Mouse (Mus musculus) hindbrain, embryonic 10.5 days (tissue): ENCODE measurements around the gene Fam193a. TPM values are rescaled to one million over a fixed set of nuclear protein-coding genes. Genes with fewer than 3 reads are reported as not detected.

Experiments used
- DNase-seq: peaks from one replicate; pipeline ENCODE4 v3.0.0-alpha.2; 2017; ENCODE audit warnings: low spot score
- H3K27ac ChIP-seq: fragments of 300-500 bp; sonication (generic); 2 replicates; pipeline ENCODE4 v1.5.1; 2016; ENCODE audit warnings: mild to moderate bottlenecking, moderate library complexity
- H3K27me3 ChIP-seq: fragments of 300-500 bp; sonication (generic); 2 replicates; pipeline ENCODE4 v1.6.1; 2016; ENCODE audit warnings: mild to moderate bottlenecking; ENCODE audit not compliant: poor library complexity, insufficient read depth, severe bottlenecking
- H3K36me3 ChIP-seq: fragments of 300-500 bp; sonication (generic); 2 replicates; pipeline ENCODE4 v1.6.1; 2016; ENCODE audit warnings: mild to moderate bottlenecking, moderate library complexity
- H3K4me1 ChIP-seq: fragments of 300-500 bp; sonication (generic); replicated peaks from 2 replicates; pipeline ENCODE4 v1.6.1; 2016; ENCODE audit warnings: mild to moderate bottlenecking
- H3K4me3 ChIP-seq: fragments of 300-500 bp; sonication (generic); 2 replicates; pipeline ENCODE4 v1.5.1; 2016; ENCODE audit warnings: mild to moderate bottlenecking, moderate library complexity
- H3K9me3 ChIP-seq: fragments of 300-500 bp; sonication (generic); 2 replicates; pipeline ENCODE4 v1.6.1; 2016; ENCODE audit warnings: mild to moderate bottlenecking, moderate library complexity
- WGBS: fragments of 180-500 bp; shearing (Covaris S2); methylation state at CpG from one replicate; pipeline ENCODE4 v1.1.7; 2016; 5-methylcytosine and 5-hydroxymethylcytosine counted together
- polyA plus RNA-seq: library from polyadenylated mRNA; unstranded; fragments of >200 nt; fragmentation: Nextera tagmentation; extraction: Ambion mirVana; gene quantifications from 2 replicates; pipeline ENCODE4 v1.2.1, GENCODE M21; 2016

Gene Fam193a
- polyA plus RNA-seq, 1 experiment from 2014 or later = 13.2 TPM

DNA sequence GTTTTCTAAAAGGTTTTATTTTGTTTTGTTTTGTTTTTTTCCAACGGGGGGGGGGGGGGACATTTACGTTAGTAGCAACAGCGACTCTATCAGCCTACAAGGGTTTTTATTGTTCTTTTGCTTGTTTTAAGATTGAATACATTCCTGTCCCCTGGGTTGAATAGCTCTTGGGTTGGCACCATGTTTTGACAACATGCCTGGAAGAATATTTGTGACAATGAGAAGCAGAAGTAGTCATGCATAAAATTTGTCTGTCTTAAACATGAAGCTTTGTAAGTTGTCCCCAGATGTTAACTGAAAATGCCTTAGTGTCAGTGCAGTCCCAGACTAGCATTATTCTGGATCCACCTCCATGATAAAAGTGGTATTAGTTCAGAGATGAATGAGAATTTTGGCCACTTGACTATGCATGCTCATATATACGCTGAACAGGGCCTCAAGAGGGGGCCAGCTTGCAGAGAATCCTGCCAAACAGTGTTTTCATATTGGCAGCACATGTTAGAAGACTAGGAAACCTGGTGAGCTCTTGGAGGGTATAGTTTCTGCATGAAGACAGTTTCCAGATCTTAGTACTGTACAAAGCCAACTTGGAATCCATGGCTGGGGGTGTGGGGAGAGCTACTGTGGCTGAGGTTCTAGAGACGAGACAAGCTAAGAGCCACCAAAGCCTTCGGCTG is 119.1 kb downstream of the Fam193a start:
- Histone ChIP-seq H3K9me3 (no peaks in the 10 kb centered on the region), H3K27ac (no peak overlapping the region), H3K4me3 (no peak overlapping the region), H3K4me1 (no peaks in the 10 kb centered on the region), H3K27me3 (no peaks in the 10 kb centered on the region), H3K36me3 (peaks cover 39% of the 10 kb centered on the region)
- DNase-seq = no peak
- 82% methylated on average over 6 of the region's 6 CpGs for WGBS

DNA sequence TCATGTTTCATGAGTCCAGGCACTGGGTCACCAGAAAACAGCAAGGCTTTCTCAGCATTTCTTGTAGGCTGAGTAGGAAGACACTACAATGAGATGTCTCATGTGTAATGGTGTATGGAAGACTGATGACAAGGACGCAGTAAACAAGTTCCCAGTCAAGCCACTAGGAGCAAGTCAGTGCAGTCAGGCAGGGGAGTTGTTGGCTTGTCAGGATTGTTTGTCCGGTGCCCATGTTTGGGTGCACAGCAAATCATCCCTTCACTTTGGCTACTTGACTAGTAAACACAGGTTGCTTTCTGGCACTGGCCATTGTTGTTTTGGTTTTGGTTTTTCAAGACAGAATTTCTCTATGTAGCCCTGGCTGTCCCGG is 119.7 kb downstream of the Fam193a start:
- no peaks in the 10 kb centered on the region for H3K4me1 ChIP-seq
- DNase-seq = no peak
- no peak overlapping the region for H3K27ac ChIP-seq
- WGBS = 89% methylated on average over 3 of the region's 3 CpGs
- no peaks in the 10 kb centered on the region for H3K27me3 ChIP-seq
- H3K9me3 ChIP-seq = no peaks in the 10 kb centered on the region
- H3K4me3 ChIP-seq = no peak overlapping the region
- peaks cover 34% of the 10 kb centered on the region for H3K36me3 ChIP-seq

DNA sequence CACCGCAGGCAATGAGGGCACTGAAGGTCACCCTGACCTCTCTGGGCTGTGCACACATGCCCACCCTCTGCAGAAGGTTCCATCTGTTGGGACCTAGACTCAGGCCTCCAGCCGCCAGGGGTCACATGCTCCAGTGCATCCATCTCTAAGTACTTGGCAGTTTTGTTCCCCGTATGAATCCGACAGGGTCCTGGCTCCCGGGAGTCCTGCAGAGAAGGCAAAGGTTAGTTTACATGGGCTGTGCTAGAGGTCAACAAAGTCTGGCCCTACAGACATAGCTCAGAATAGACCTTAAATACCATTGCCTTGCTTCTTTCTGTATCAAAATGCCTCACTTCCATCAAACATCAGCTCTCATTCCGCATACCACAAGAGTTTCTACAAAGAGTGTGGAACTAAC is 127.0 kb downstream of the Fam193a start:
- 73% methylated on average over 6 of the region's 6 CpGs for WGBS
- Histone ChIP-seq H3K4me3 (no peak overlapping the region), H3K36me3 (no peaks in the 10 kb centered on the region), H3K27ac (no peak overlapping the region), H3K27me3 (no peaks in the 10 kb centered on the region), H3K9me3 (no peaks in the 10 kb centered on the region), H3K4me1 (peaks cover 12% of the 10 kb centered on the region)
- DNase-seq = no peak

DNA sequence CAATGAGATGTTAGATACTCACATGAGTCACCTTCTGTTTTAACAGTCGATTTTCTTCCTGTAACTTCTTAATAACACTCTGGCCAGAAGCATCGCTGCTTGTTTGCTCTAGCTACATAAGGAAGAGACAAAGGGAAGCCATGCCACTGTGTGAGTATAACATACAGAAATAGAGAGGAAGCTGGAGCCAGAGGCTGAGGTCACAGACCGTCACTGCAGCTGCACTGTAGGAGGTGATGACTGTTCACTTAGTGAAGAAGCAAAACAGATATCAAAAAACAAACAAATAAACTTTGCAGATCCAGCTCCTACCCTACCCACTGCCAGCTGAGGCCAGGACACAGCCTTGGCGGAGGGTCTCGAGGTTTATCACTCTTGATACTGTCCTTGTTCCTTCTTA is 131.2 kb downstream of the Fam193a start:
- no peak for DNase-seq
- WGBS = 85% methylated on average over 5 of the region's 5 CpGs
- Histone ChIP-seq H3K27me3 (no peaks in the 10 kb centered on the region), H3K36me3 (no peaks in the 10 kb centered on the region), H3K4me1 (peaks cover 9% of the 10 kb centered on the region), H3K9me3 (no peaks in the 10 kb centered on the region), H3K27ac (no peak overlapping the region), H3K4me3 (no peak overlapping the region)

DNA sequence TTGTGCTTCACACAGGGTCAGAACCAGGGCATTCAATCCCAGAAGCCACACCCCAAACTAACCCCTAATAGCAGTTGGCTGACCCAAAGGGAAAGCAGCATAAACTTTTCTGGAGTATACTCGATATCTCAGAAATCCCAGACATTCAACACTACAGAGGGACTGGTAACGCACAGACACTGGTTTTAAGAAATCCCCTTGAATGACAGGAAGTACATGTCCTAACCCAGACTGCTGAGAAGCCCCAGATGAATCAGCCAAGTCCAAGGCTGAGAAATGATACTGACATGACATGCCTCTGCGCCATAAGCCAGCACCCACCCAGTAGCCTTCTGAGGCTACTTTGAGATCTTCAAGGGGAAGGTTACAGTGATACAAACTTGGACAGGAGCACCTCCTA is 131.9 kb downstream of the Fam193a start:
- WGBS = 84% methylated on average over 3 of the region's 3 CpGs
- no peak overlapping the region for H3K4me3 ChIP-seq
- no peak overlapping the region for H3K27ac ChIP-seq
- peaks cover 2% of the 10 kb centered on the region for H3K4me1 ChIP-seq
- no peaks in the 10 kb centered on the region for H3K27me3 ChIP-seq
- DNase-seq = no peak
- no peaks in the 10 kb centered on the region for H3K9me3 ChIP-seq
- H3K36me3 ChIP-seq = no peaks in the 10 kb centered on the region

DNA sequence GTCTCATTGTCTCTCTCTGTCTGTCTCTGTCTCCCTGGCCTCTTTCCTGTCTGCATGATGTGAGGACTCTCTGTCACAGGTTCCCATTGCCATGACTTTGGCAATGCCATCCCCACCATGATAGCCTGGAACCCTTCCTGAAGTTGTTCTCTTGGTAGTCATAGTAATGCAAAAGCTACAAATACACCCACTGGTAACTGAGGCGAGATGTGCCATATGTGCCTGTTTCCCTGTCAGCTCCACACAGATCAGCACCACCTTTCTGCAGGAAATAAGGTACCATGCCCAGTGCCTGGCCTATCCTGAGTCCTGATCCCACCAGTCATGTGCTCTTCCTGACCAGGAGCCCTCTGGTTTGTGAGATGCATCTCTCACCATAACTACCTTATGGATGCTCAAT is 132.7 kb downstream of the Fam193a start:
- no peaks in the 10 kb centered on the region for H3K27me3 ChIP-seq
- WGBS = 85% methylated on average over 1 of the region's 1 CpGs
- H3K4me3 ChIP-seq = no peak overlapping the region
- no peak for DNase-seq
- H3K27ac ChIP-seq = no peak overlapping the region
- H3K9me3 ChIP-seq = no peaks in the 10 kb centered on the region
- no peaks in the 10 kb centered on the region for H3K36me3 ChIP-seq
- H3K4me1 ChIP-seq = no peaks in the 10 kb centered on the region

DNA sequence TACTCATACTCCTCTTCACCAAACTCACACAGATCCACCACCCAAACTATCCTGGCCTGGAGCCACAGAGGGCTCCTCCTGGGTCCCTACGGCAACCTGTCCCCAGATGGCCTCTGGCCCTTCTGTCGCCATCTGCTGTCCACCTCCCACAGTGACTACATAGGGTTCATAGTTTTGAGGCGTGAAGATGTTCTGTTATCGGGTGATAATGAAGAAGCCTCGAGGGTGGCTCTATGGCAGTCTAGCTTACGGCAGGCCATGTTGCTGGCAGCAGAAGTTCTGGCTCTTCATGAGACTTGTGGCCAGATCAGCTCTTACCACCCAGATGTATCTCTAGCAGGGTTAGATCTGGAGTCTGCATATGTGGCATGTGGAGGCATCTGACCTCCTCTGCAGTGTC is 133.1 kb downstream of the Fam193a start:
- Histone ChIP-seq H3K27me3 (no peaks in the 10 kb centered on the region), H3K36me3 (no peaks in the 10 kb centered on the region), H3K9me3 (no peaks in the 10 kb centered on the region), H3K27ac (no peak overlapping the region), H3K4me1 (no peaks in the 10 kb centered on the region), H3K4me3 (no peak overlapping the region)
- WGBS = 76% methylated on average over 6 of the region's 6 CpGs
- DNase-seq = no peak

DNA sequence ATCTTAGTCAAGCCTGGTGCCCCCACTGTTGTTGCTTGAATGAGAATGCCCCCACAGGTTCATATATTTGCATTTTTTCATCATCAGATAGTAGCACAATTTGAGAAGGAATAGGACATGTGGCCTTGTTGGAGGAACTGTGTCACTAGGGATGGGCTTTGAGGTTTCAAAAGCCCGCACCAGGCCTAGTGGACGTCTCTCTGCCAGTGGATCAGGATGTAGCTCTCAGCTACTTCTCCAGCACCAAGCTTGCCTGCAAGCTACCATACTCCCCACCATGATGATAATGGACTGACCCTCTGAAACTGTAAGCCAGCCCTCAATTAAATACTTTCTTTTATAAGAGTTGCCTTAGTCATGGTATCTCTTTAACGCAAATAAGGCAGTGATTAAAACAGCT is 142.8 kb downstream of the Fam193a start:
- Histone ChIP-seq H3K27ac (no peak overlapping the region), H3K9me3 (no peaks in the 10 kb centered on the region), H3K4me3 (no peak overlapping the region), H3K4me1 (peaks cover 14% of the 10 kb centered on the region), H3K36me3 (no peaks in the 10 kb centered on the region), H3K27me3 (peaks cover 18% of the 10 kb centered on the region)
- 88% methylated on average over 3 of the region's 3 CpGs for WGBS
- no peak for DNase-seq

DNA sequence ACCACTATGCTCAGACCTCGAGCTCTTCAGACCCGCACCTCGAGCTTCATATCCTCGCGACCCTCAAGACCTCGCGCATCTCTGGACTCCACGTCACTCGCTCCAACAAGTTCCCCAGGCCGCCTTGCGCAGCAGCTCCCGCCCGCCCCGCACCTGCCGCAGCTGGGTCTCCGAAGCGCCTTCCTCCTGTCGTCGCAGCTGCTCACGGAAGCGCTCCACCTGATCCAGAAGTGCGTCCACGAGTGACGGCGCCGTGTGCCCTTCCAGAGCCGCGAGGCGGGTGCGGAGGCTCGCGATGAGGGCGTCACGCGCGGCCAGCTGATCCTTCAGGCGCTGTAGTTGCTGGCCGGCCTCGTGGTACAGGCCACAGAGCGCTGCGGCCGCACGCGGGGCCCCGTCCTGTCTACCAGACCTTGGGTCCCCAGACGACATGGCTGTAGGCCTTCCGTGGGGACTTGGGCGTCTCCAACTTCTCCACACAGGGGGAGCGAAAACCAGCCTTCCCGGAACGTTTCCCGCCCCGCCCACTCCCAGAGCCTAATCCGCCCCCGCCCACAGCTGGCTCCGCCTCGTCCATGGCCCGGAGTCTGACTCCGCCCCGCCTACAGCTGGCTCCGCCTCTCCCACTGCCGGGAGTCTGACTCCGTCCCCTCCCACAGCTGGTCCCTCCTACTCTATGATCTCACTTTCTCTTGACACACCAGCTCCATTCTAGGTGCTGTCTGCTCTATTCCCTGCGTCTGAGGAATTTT is 143.9 kb downstream of the Fam193a start, which contains the start of gene Tnip2:
TSS of gene Tnip2 (minus strand) at position 526 of the 752 bp plus-strand sequence.
- Histone ChIP-seq H3K4me1 (peaks cover 14% of the 10 kb centered on the region), H3K27ac (peak within 1 kb of the TSS; percentile 79; the same call in 1 of the 2 replicates), H3K4me3 (peak within 1 kb of the TSS; percentile 70), H3K36me3 (no peaks in the 10 kb centered on the region), H3K9me3 (no peaks in the 10 kb centered on the region), H3K27me3 (peaks cover 18% of the 10 kb centered on the region)
- peak; percentile 94 for DNase-seq
- under 1% methylated on average over 64 of the region's 64 CpGs for WGBS

DNA sequence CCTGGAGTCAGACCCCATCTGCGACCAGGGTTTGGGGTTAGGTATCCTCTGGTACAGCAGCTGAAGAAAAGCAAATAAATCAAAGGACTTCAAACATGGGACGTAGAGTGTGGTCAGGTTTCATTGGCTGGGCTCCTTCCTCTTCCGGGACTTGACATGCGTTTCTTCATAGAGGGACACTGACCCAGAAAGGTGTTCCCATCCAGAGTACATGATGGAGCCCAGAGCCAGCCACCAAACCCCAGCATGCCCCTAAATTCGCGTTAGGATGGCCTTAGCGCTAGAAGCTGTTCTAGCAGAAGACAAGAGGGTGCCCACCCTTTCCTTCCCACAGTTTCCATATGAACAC is 144.5 kb downstream of the Fam193a start:
- Histone ChIP-seq H3K27me3 (peaks cover 18% of the 10 kb centered on the region), H3K9me3 (no peaks in the 10 kb centered on the region), H3K36me3 (no peaks in the 10 kb centered on the region), H3K27ac (no peak overlapping the region), H3K4me1 (peaks cover 14% of the 10 kb centered on the region), H3K4me3 (peak overlapping the region; percentile 70)
- WGBS = 34% methylated on average over 7 of the region's 7 CpGs
- no peak for DNase-seq

DNA sequence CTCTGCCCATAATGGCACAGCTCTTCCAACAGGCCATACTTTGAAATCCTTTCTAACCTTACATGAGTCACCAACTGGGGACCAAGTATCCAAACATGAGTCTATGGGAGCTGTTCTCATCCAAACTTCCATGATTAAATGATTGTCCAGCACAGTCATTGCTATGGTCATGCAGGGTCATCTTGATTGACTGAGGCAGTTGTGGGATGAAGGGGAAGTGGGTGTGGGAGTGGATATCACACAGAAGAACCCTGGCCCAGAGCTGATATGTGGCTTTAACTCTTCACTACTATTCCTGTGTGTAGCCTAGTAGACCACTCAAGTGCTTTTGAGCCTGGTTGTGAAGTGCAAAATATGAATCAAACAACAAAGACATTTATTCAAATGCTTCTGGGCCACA is 145.4 kb downstream of the Fam193a start:
- peaks cover 14% of the 10 kb centered on the region for H3K4me1 ChIP-seq
- H3K27me3 ChIP-seq = peaks cover 18% of the 10 kb centered on the region
- DNase-seq = no peak
- H3K36me3 ChIP-seq = no peaks in the 10 kb centered on the region
- no peaks in the 10 kb centered on the region for H3K9me3 ChIP-seq
- H3K27ac ChIP-seq = no peak overlapping the region
- no peak overlapping the region for H3K4me3 ChIP-seq

DNA sequence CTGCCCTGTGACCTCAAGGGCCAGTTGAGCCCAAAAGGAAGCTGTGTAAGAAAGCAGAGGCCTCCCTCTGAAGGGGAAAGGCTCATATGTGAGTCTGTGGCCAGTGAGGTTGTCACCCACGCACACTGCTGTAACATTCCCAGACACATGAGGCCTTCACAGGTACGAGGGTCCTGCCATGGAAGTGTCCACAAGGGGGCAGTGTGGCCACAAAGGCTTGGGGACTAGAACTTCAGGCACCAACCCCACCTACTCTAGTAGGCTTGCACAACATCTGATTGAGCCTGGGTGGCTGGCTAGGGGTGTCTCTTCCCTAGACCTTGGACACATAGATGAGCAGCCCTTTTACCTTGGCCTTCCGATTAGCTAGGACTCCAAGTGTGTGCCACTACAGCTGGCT is 148.2 kb downstream of the Fam193a start:
- 28% methylated on average over 3 of the region's 3 CpGs for WGBS
- Histone ChIP-seq H3K27ac (no peak overlapping the region), H3K4me1 (peaks cover 14% of the 10 kb centered on the region), H3K27me3 (peaks cover 7% of the 10 kb centered on the region), H3K36me3 (no peaks in the 10 kb centered on the region), H3K4me3 (no peak overlapping the region), H3K9me3 (no peaks in the 10 kb centered on the region)
- DNase-seq = peak; percentile 76

DNA sequence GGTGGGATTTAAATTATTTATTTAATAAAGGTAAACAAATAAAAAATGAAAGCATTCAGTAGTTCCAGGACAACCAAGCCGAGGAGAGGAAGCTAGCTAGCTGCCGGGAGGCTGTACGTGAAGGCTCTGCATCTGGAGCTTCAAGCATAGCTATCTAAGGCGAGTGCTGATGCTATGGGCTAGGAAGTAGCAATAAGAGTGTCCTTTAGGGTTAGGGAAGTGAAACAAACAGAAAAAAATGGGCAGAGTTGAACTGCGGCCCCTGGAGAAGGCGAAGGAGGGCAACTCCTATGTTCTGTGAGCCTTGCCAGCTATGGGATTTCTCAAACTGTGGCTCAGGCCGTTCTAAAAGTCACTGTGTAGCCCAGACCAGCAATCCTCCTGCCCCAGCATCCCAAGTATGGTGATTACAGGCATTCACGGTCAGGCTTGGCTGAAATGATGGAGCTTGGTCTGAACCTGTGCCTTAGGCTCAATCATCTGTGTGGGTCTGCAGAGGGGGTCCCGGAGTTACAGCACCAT is 149.7 kb downstream of the Fam193a start:
- Histone ChIP-seq H3K4me3 (no peak overlapping the region), H3K36me3 (no peaks in the 10 kb centered on the region), H3K27ac (no peak overlapping the region), H3K9me3 (no peaks in the 10 kb centered on the region), H3K4me1 (0 out of 2 replicates have a peak, but pooled peaks cover under 1% of the 10 kb centered on the region), H3K27me3 (peaks cover 3% of the 10 kb centered on the region; the same call in 1 of the 2 replicates)
- 82% methylated on average over 9 of the region's 9 CpGs for WGBS
- DNase-seq = no peak
